18 mouse cellular contexts compared by ENCODE assay signal in the genomic region with DNA sequence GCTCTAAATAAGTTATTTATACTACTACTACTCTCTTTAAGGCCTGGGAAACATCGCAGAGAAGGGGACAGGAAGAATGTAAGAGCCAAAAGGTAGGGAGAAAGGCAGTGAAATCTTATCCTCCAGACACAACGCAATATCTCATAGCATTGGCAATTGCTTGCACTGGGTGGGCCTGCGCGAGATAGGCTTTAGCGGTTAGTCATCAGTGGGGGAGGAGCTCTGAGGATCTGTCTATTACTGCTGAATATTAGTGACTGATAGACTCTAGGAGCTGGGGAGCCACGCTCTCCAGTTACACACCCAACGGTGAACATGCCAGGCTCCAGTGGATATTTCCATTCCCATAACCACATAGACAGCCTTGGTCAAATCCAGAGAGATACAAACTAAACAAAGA.
"Had no signal": no experiment of that assay in that cellular context is flagged by ENCODE, and none has a peak within 500 bp of the region (broad histone marks: within the 10 kb centered on the region; RNA-seq: fewer than 3 reads in every experiment).

No protein-coding gene starts in this region.

- H3K27ac ChIP-seq: liver, embryonic 15.5 days; lung, embryonic 15.5 days; macrophage; midbrain, embryonic 13.5 days; midbrain, embryonic 15.5 days; neural tube, embryonic 12.5 days; stomach, embryonic 15.5 days; stomach, postnatal 0 days had no signal

- H3K4me2 ChIP-seq: liver, embryonic 15.5 days; lung, embryonic 15.5 days; midbrain, embryonic 11.5 days; midbrain, embryonic 13.5 days; midbrain, embryonic 15.5 days; neural tube, embryonic 12.5 days; stomach, embryonic 15.5 days had no signal

- H3K9ac ChIP-seq: liver, embryonic 15.5 days; lung, embryonic 15.5 days; midbrain, embryonic 13.5 days; midbrain, embryonic 15.5 days; neural tube, embryonic 12.5 days; stomach, embryonic 15.5 days had no signal

- H3K4me1 ChIP-seq: liver, embryonic 15.5 days; megakaryocyte, embryonic 14.5 days; stomach, embryonic 15.5 days had no signal

- H3K4me3 ChIP-seq: liver, embryonic 15.5 days; lung, embryonic 15.5 days; megakaryocyte, embryonic 14.5 days; midbrain, embryonic 13.5 days; midbrain, embryonic 15.5 days; neural tube, embryonic 12.5 days; stomach, embryonic 15.5 days had no signal

- H3K27me3 ChIP-seq: liver, embryonic 15.5 days; lung, embryonic 15.5 days; megakaryocyte, embryonic 14.5 days; midbrain, embryonic 13.5 days; midbrain, embryonic 15.5 days; stomach, embryonic 15.5 days had no signal

- ATAC-seq: lung, postnatal 0 days; midbrain, embryonic 13.5 days; midbrain, embryonic 15.5 days had no signal

- H3K9me3 ChIP-seq: liver, embryonic 15.5 days; lung, embryonic 15.5 days; midbrain, embryonic 13.5 days; midbrain, embryonic 15.5 days; neural tube, embryonic 12.5 days; stomach, embryonic 15.5 days had no signal

- H3K36me3 ChIP-seq: liver, embryonic 15.5 days; lung, embryonic 15.5 days; midbrain, embryonic 13.5 days; midbrain, embryonic 15.5 days; neural tube, embryonic 12.5 days; stomach, embryonic 15.5 days had no signal

- DNase-seq: lung, adult 2 months; lung, postnatal 14 days; lung, postnatal 36 days; right cerebral cortex, postnatal 14 days; thymus, adult 2 months; thymus, postnatal 25 days; thymus, postnatal 4 days had no signal
